Mouse (Mus musculus) liver, embryonic 13.5 days (tissue): ENCODE measurements around the gene Dnah14. TPM values are rescaled to one million over a fixed set of nuclear protein-coding genes. Genes with fewer than 3 reads are reported as not detected.
A peak's percentile ranks its signal among the peaks of the same experiment; 100 is the strongest.

Experiments used
- ATAC-seq: fragments of 200-750 bp; cut with Nextera tagmentation; 2 replicates; pipeline ENCODE4 v1.8.0; 2017; ENCODE audit warnings: low read depth, mild to moderate bottlenecking, moderate number of reproducible peaks, moderate library complexity
- DNase-seq: peaks from one replicate; pipeline ENCODE4 v3.0.0; 2022
- H3K27ac ChIP-seq: fragments of 300-500 bp; sonication (generic); 2 replicates; pipeline ENCODE4 v1.5.1; 2015; ENCODE audit warnings: moderate library complexity, mild to moderate bottlenecking, inconsistent platforms
- H3K27me3 ChIP-seq: fragments of 300-500 bp; sonication (generic); 2 replicates; pipeline ENCODE4 v1.6.1; 2015; ENCODE audit warnings: mild to moderate bottlenecking, inconsistent platforms
- H3K36me3 ChIP-seq: fragments of 300-500 bp; sonication (generic); 2 replicates; pipeline ENCODE4 v1.6.1; 2015; ENCODE audit warnings: mild to moderate bottlenecking, inconsistent platforms
- H3K4me1 ChIP-seq: fragments of 300-500 bp; sonication (generic); replicated peaks from 2 replicates; pipeline ENCODE4 v1.6.1; 2015; ENCODE audit warnings: inconsistent platforms
- H3K4me2 ChIP-seq: fragments of 300-500 bp; sonication (generic); 2 replicates; pipeline ENCODE4 v1.6.1; 2015; ENCODE audit warnings: inconsistent platforms, mild to moderate bottlenecking, moderate library complexity
- H3K4me3 ChIP-seq: fragments of 300-500 bp; sonication (generic); replicated peaks from 2 replicates; pipeline ENCODE4 v1.5.1; 2015; ENCODE audit warnings: mild to moderate bottlenecking, inconsistent platforms
- H3K9ac ChIP-seq: fragments of 300-500 bp; sonication (generic); 2 replicates; pipeline ENCODE4 v1.6.1; 2015; ENCODE audit warnings: mild to moderate bottlenecking, inconsistent platforms
- H3K9me3 ChIP-seq: fragments of 300-500 bp; sonication (generic); replicated peaks from 2 replicates; pipeline ENCODE4 v1.6.1; 2016; ENCODE audit warnings: inconsistent platforms
- WGBS: fragments of 180-500 bp; shearing (Covaris S2); methylation state at CpG from one replicate; pipeline ENCODE4 v1.1.7; 2015; ENCODE audit not compliant: insufficient replicate concordance; 5-methylcytosine and 5-hydroxymethylcytosine counted together
- polyA plus RNA-seq: library from polyadenylated mRNA; unstranded; fragments of >200 nt; fragmentation: Nextera tagmentation; extraction: Ambion mirVana; gene quantifications from 2 replicates; pipeline ENCODE4 v1.2.1, GENCODE M21; 2015

Dnah14 gene
- polyA plus RNA-seq, 1 experiment from 2014 or later, result 3.0 TPM

GRCm38 (mm10) chr1:181615866-181616491, 39.6 kb downstream of the Dnah14 start:
- ATAC-seq, result no peak
- H3K4me3 ChIP-seq, result no peak overlapping the region
- peak; percentile 12 for DNase-seq
- no peaks in the 10 kb centered on the region for H3K27me3 ChIP-seq
- no peak overlapping the region for H3K4me2 ChIP-seq
- no peaks in the 10 kb centered on the region for H3K4me1 ChIP-seq
- H3K9me3 ChIP-seq, result no peaks in the 10 kb centered on the region
- no peaks in the 10 kb centered on the region for H3K36me3 ChIP-seq
- H3K27ac ChIP-seq, result no peak overlapping the region
- no peak overlapping the region for H3K9ac ChIP-seq
- 37% methylated on average over 11 of the region's 11 CpGs for WGBS

GRCm38 (mm10) chr1:181617332-181617731, 41.0 kb downstream of the Dnah14 start:
- Histone ChIP-seq H3K4me1 (no peaks in the 10 kb centered on the region), H3K9me3 (no peaks in the 10 kb centered on the region), H3K9ac (no peak overlapping the region), H3K27me3 (no peaks in the 10 kb centered on the region), H3K27ac (no peak overlapping the region), H3K4me3 (no peak overlapping the region), H3K36me3 (no peaks in the 10 kb centered on the region), H3K4me2 (no peak overlapping the region)
- 39% methylated on average over 5 of the region's 5 CpGs for WGBS
- DNase-seq (peak; percentile 22), ATAC-seq (no peak)

- no peak overlapping the region for H3K4me2 ChIP-seq
- H3K4me3 ChIP-seq, result no peak overlapping the region
- no peak overlapping the region for H3K9ac ChIP-seq
- H3K4me1 ChIP-seq, result no peaks in the 10 kb centered on the region
- DNase-seq (no peak), ATAC-seq (no peak)
- no peak overlapping the region for H3K27ac ChIP-seq
- no peaks in the 10 kb centered on the region for H3K27me3 ChIP-seq
- 44% methylated on average over 6 of the region's 6 CpGs for WGBS
- H3K9me3 ChIP-seq, result no peaks in the 10 kb centered on the region
- no peaks in the 10 kb centered on the region for H3K36me3 ChIP-seq
These were observed 46.9 kb downstream of the Dnah14 start for GRCm38 (mm10) chr1:181623149-181623680.

GRCm38 (mm10) chr1:181624876-181625275, 48.5 kb downstream of the Dnah14 start:
- no peaks in the 10 kb centered on the region for H3K9me3 ChIP-seq
- H3K36me3 ChIP-seq, result no peaks in the 10 kb centered on the region
- H3K27ac ChIP-seq, result no peak overlapping the region
- H3K4me3 ChIP-seq, result no peak overlapping the region
- WGBS, result 66% methylated on average over 8 of the region's 8 CpGs
- no peak overlapping the region for H3K9ac ChIP-seq
- ATAC-seq (no peak), DNase-seq (no peak)
- no peak overlapping the region for H3K4me2 ChIP-seq
- no peaks in the 10 kb centered on the region for H3K27me3 ChIP-seq
- H3K4me1 ChIP-seq, result no peaks in the 10 kb centered on the region

- Histone ChIP-seq H3K27ac (no peak overlapping the region), H3K4me2 (no peak overlapping the region), H3K4me3 (no peak overlapping the region), H3K36me3 (no peaks in the 10 kb centered on the region), H3K9me3 (no peaks in the 10 kb centered on the region), H3K27me3 (no peaks in the 10 kb centered on the region), H3K9ac (no peak overlapping the region), H3K4me1 (no peaks in the 10 kb centered on the region)
- ATAC-seq (no peak), DNase-seq (no peak)
- WGBS, result 48% methylated on average over 6 of the region's 6 CpGs
These were observed 51.9 kb downstream of the Dnah14 start for GRCm38 (mm10) chr1:181628276-181628675.

GRCm38 (mm10) chr1:181631371-181631770, 55.0 kb downstream of the Dnah14 start:
- 67% methylated on average over 4 of the region's 4 CpGs for WGBS
- ATAC-seq, result no peak
- H3K27me3 ChIP-seq, result no peaks in the 10 kb centered on the region

GRCm38 (mm10) chr1:181637997-181638713, 61.8 kb downstream of the Dnah14 start:
- H3K9me3 ChIP-seq, result no peaks in the 10 kb centered on the region

More at GRCm38 (mm10) chr1:181631371-181631770, 55.0 kb downstream of the Dnah14 start:
- Histone ChIP-seq H3K4me2 (no peak overlapping the region), H3K4me3 (no peak overlapping the region), H3K27ac (no peak overlapping the region), H3K36me3 (no peaks in the 10 kb centered on the region), H3K9me3 (no peaks in the 10 kb centered on the region), H3K4me1 (no peaks in the 10 kb centered on the region), H3K9ac (no peak overlapping the region)
- no peak for DNase-seq

GRCm38 (mm10) chr1:181640383-181640782, 64.0 kb downstream of the Dnah14 start:
- Histone ChIP-seq H3K9ac (no peak overlapping the region), H3K4me1 (no peaks in the 10 kb centered on the region), H3K27me3 (no peaks in the 10 kb centered on the region), H3K4me3 (no peak overlapping the region), H3K27ac (no peak overlapping the region), H3K9me3 (no peaks in the 10 kb centered on the region), H3K36me3 (no peaks in the 10 kb centered on the region), H3K4me2 (no peak overlapping the region)
- ATAC-seq (no peak), DNase-seq (no peak)
- 37% methylated on average over 2 of the region's 2 CpGs for WGBS

More at GRCm38 (mm10) chr1:181637997-181638713, 61.8 kb downstream of the Dnah14 start:
- Histone ChIP-seq H3K27me3 (no peaks in the 10 kb centered on the region), H3K4me3 (no peak overlapping the region), H3K4me2 (no peak overlapping the region), H3K9ac (no peak overlapping the region), H3K27ac (no peak overlapping the region), H3K36me3 (no peaks in the 10 kb centered on the region), H3K4me1 (no peaks in the 10 kb centered on the region)
- no peak for DNase-seq
- no peak for ATAC-seq
- WGBS, result 66% methylated on average over 12 of the region's 12 CpGs

GRCm38 (mm10) chr1:181647467-181647866, 71.1 kb downstream of the Dnah14 start:
- H3K4me2 ChIP-seq, result no peak overlapping the region
- H3K27ac ChIP-seq, result no peak overlapping the region
- no peaks in the 10 kb centered on the region for H3K9me3 ChIP-seq
- no peaks in the 10 kb centered on the region for H3K4me1 ChIP-seq
- no peaks in the 10 kb centered on the region for H3K27me3 ChIP-seq
- DNase-seq, result peak; percentile 17
- ATAC-seq, result no peak
- no peak overlapping the region for H3K9ac ChIP-seq
- WGBS, result 32% methylated on average over 8 of the region's 8 CpGs
- H3K4me3 ChIP-seq, result no peak overlapping the region
- no peaks in the 10 kb centered on the region for H3K36me3 ChIP-seq

GRCm38 (mm10) chr1:181653481-181653880, 77.1 kb downstream of the Dnah14 start:
- WGBS, result 50% methylated on average over 3 of the region's 3 CpGs

GRCm38 (mm10) chr1:181656421-181656820, 80.1 kb downstream of the Dnah14 start:
- H3K27me3 ChIP-seq, result no peaks in the 10 kb centered on the region
- no peaks in the 10 kb centered on the region for H3K4me1 ChIP-seq
- whole genome bisulfite sequencing, result 62% methylated on average over 5 of the region's 5 CpGs

More at GRCm38 (mm10) chr1:181653481-181653880, 77.1 kb downstream of the Dnah14 start:
- Histone ChIP-seq H3K9ac (no peak overlapping the region), H3K4me3 (no peak overlapping the region), H3K27ac (no peak overlapping the region), H3K4me1 (no peaks in the 10 kb centered on the region), H3K36me3 (no peaks in the 10 kb centered on the region), H3K9me3 (no peaks in the 10 kb centered on the region), H3K27me3 (no peaks in the 10 kb centered on the region), H3K4me2 (no peak overlapping the region)
- ATAC-seq (no peak), DNase-seq (no peak)

More at GRCm38 (mm10) chr1:181656421-181656820, 80.1 kb downstream of the Dnah14 start:
- no peak overlapping the region for H3K27ac ChIP-seq
- H3K9me3 ChIP-seq, result no peaks in the 10 kb centered on the region
- ATAC-seq (no peak), DNase-seq (no peak)
- H3K4me2 ChIP-seq, result no peak overlapping the region
- H3K9ac ChIP-seq, result no peak overlapping the region
- H3K36me3 ChIP-seq, result no peaks in the 10 kb centered on the region
- H3K4me3 ChIP-seq, result no peak overlapping the region
